Mouse (Mus musculus) forebrain, embryonic 14.5 days (tissue): ENCODE measurements around the gene Mindy1. TPM values are rescaled to one million over a fixed set of nuclear protein-coding genes. Genes with fewer than 3 reads are reported as not detected.
A peak's percentile ranks its signal among the peaks of the same experiment; 100 is the strongest.

ENCODE experiments used
- ATAC-seq: fragments of 200-750 bp; cut with Nextera tagmentation; 2 replicates; pipeline ENCODE4 v1.8.0; 2017; ENCODE audit warnings: mild to moderate bottlenecking, moderate library complexity
- DNase-seq: peaks from one replicate; pipeline ENCODE4 v3.0.0-alpha.2; 2015; ENCODE audit warnings: low spot score
- H3K27ac ChIP-seq: fragments of 300-500 bp; sonication (generic); 2 replicates; pipeline ENCODE4 v1.5.1; 2014; ENCODE audit warnings: low read depth, mild to moderate bottlenecking, control low read depth, low read length, moderate library complexity
- H3K27me3 ChIP-seq: fragments of 300-500 bp; sonication (generic); replicated peaks from 2 replicates; pipeline ENCODE4 v1.6.1; 2014; ENCODE audit warnings: low read length, control low read depth, mixed read lengths; ENCODE audit not compliant: control insufficient read depth, insufficient read depth
- H3K36me3 ChIP-seq: fragments of 300-500 bp; sonication (generic); 2 replicates; pipeline ENCODE4 v1.6.1; 2014; ENCODE audit warnings: low read length, control low read depth; ENCODE audit not compliant: control insufficient read depth, insufficient read depth
- H3K4me1 ChIP-seq: fragments of 300-500 bp; sonication (generic); 2 replicates; pipeline ENCODE4 v1.6.1; 2014; ENCODE audit warnings: antibody characterized with exemption, low read length, control low read depth; ENCODE audit not compliant: control insufficient read depth, insufficient read depth
- H3K4me2 ChIP-seq: fragments of 300-500 bp; sonication (generic); 2 replicates; pipeline ENCODE4 v1.6.1; 2014; ENCODE audit warnings: mild to moderate bottlenecking, control low read depth, low read length
- H3K4me3 ChIP-seq: fragments of 300-500 bp; sonication (generic); 2 replicates; pipeline ENCODE4 v1.5.1; 2014; ENCODE audit warnings: low read depth, low read length, control low read depth
- H3K9ac ChIP-seq: fragments of 300-500 bp; sonication (generic); 2 replicates; pipeline ENCODE4 v1.6.1; 2014; ENCODE audit warnings: mild to moderate bottlenecking, low read length, control low read depth, moderate library complexity
- H3K9me3 ChIP-seq: fragments of 300-500 bp; sonication (generic); replicated peaks from 2 replicates; pipeline ENCODE4 v1.6.1; 2016; ENCODE audit warnings: low read length, control low read depth, mixed read lengths; ENCODE audit not compliant: control insufficient read depth
- WGBS: fragments of 180-500 bp; shearing (Covaris S2); extraction: QIAGEN DNeasy Blood & Tissue Kit; methylation state at CpG from one replicate; pipeline ENCODE4 v1.1.7; 2014; 5-methylcytosine and 5-hydroxymethylcytosine counted together
- polyA plus RNA-seq: library from polyadenylated mRNA; unstranded; fragments of >200 nt; fragmentation: Nextera tagmentation; extraction: Ambion mirVana; gene quantifications from 2 replicates; pipeline ENCODE4 v1.2.1, GENCODE M21; 2014

Mindy1 gene
- polyA plus RNA-seq, 1 experiment from 2014 or later = 50.7 TPM

DNA sequence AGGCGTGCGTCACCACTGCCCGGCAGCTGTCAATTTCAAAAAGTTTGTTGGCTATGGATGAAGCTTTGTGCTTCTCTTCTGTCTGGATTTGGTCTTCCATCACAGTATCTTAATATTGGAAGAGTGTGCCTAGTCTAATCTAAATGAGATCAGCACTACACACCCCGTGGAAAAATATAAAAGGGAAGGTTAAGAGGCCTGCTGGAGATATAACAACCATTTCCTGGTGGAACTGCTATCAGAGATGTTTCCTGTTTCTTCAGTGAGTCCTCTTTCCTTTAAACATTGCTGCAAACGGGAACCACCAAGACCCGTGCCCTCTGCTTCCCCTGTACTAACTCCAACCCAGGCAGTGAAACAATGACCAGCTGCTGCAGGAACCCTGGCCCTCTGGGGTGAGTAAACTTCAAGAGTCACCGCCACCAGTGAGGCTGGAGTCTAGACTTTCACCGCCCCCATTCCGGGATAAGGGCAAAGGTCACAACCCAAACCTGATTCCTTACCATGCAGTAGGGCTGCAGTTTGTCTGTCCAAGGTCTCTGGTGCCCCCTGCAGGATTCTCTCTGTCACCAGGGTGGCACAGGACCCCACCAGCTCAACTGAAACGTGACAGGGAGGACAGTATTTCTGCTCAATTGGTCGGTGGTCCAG, 17.9 kb upstream of the Mindy1 start:
- H3K4me2 ChIP-seq = no peak overlapping the region
- no peaks in the 10 kb centered on the region for H3K27me3 ChIP-seq
- ATAC-seq (peak; percentile 52; the same call in 1 of the 2 replicates), DNase-seq (peak; percentile 51)
- no peak overlapping the region for H3K4me3 ChIP-seq
- WGBS = 54% methylated on average over 11 of the region's 11 CpGs
- H3K9me3 ChIP-seq = no peaks in the 10 kb centered on the region
- peaks cover 86% of the 10 kb centered on the region for H3K36me3 ChIP-seq
- no peak overlapping the region for H3K9ac ChIP-seq
- H3K27ac ChIP-seq = no peak overlapping the region
- no peaks in the 10 kb centered on the region for H3K4me1 ChIP-seq

- Histone ChIP-seq H3K27ac (no peak overlapping the region), H3K27me3 (no peaks in the 10 kb centered on the region), H3K4me1 (no peaks in the 10 kb centered on the region), H3K4me2 (no peak overlapping the region), H3K4me3 (no peak overlapping the region), H3K36me3 (peaks cover 79% of the 10 kb centered on the region), H3K9me3 (no peaks in the 10 kb centered on the region), H3K9ac (no peak overlapping the region)
- WGBS = 84% methylated on average over 1 of the region's 1 CpGs
- ATAC-seq = no peak
- no peak for DNase-seq
These were observed 16.4 kb upstream of the Mindy1 start for GRCm38 (mm10) chr3:95264724-95265123.

GRCm38 (mm10) chr3:95266052-95266451, 15.1 kb upstream of the Mindy1 start:
- Histone ChIP-seq H3K4me2 (no peak overlapping the region), H3K9me3 (no peaks in the 10 kb centered on the region), H3K27ac (no peak overlapping the region), H3K36me3 (peaks cover 67% of the 10 kb centered on the region), H3K4me1 (no peaks in the 10 kb centered on the region), H3K27me3 (no peaks in the 10 kb centered on the region), H3K9ac (no peak overlapping the region), H3K4me3 (no peak overlapping the region)
- DNase-seq (no peak), ATAC-seq (no peak)
- WGBS = 95% methylated on average over 3 of the region's 3 CpGs

GRCm38 (mm10) chr3:95267855-95268254, 13.3 kb upstream of the Mindy1 start:
- H3K9ac ChIP-seq = no peak overlapping the region
- H3K27me3 ChIP-seq = no peaks in the 10 kb centered on the region
- peaks cover 55% of the 10 kb centered on the region for H3K36me3 ChIP-seq
- ATAC-seq = no peak
- no peak overlapping the region for H3K4me2 ChIP-seq
- no peaks in the 10 kb centered on the region for H3K4me1 ChIP-seq
- no peak for DNase-seq
- no peaks in the 10 kb centered on the region for H3K9me3 ChIP-seq
- no peak overlapping the region for H3K27ac ChIP-seq
- H3K4me3 ChIP-seq = no peak overlapping the region

DNA sequence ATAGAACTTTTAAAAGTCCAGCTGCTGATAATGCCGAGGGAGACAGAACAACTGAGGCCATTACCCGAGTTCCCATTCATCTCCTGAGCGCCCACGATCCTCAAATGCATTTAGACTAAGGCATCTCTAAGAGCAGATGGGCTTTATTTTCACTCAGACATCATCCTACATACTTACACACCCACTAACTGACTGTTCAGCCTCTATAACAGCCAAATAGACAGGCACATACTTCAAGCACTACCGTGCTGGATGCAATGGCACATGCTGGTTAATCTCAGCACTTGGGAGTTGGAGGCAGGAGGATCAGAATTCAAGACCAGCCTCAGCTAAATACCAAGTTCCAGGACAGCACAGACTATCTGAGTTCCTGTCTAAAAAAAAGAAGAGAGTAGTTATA, 11.4 kb upstream of the Mindy1 start:
- no peaks in the 10 kb centered on the region for H3K27me3 ChIP-seq
- ATAC-seq (no peak), DNase-seq (no peak)
- no peak overlapping the region for H3K4me2 ChIP-seq
- no peak overlapping the region for H3K4me3 ChIP-seq
- no peak overlapping the region for H3K9ac ChIP-seq
- peaks cover 36% of the 10 kb centered on the region for H3K36me3 ChIP-seq
- H3K4me1 ChIP-seq = no peaks in the 10 kb centered on the region
- 87% methylated on average over 5 of the region's 5 CpGs for WGBS
- H3K27ac ChIP-seq = no peak overlapping the region
- no peaks in the 10 kb centered on the region for H3K9me3 ChIP-seq

GRCm38 (mm10) chr3:95270766-95271364, 10.3 kb upstream of the Mindy1 start:
- no peaks in the 10 kb centered on the region for H3K27me3 ChIP-seq
- H3K9ac ChIP-seq = no peak overlapping the region
- H3K4me1 ChIP-seq = no peaks in the 10 kb centered on the region
- H3K36me3 ChIP-seq = peaks cover 31% of the 10 kb centered on the region
- H3K4me2 ChIP-seq = no peak overlapping the region
- no peak for ATAC-seq
- no peak overlapping the region for H3K27ac ChIP-seq
- H3K9me3 ChIP-seq = no peaks in the 10 kb centered on the region
- no peak for DNase-seq
- H3K4me3 ChIP-seq = no peak overlapping the region
- 80% methylated on average over 12 of the region's 12 CpGs for WGBS

DNA sequence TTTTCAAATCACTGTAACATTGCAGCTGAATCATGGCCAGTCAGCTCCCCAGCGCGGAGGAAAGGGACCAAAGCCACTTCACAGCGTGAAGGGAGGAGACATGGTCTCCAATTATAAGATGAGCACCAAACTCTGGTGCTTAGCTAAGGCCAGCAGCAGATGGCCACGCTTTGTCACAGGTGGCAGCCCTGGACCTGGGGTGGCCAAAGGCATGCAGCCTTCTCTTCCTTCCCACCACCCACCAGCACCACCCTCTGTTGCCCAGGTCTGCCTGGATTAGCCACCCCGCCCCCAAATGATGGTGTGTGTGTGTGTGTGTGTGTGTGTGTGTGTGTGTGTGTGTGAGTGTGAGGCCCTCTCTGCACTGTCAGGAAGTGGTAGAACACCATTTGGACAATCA, 7.7 kb upstream of the Mindy1 start:
- no peak for DNase-seq

DNA sequence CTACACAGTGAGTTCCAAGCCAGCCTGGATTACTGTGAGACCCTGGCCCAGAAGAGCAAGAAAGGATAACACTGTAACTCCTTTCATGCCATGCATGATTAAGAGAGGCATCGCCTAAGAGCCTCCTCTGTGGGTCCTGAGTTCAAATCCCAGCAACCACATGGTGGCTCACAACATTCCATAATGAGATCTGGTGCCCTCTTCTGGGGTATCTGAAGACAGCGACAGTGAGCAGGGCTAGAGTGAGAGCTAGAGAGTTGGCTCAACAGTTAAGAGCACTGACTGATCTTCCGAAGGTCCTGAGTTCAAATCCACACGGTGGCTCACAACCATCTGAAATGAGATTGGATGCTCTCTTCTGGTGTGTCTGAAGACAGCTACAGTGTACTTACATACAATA, 6.7 kb upstream of the Mindy1 start:
- H3K4me2 ChIP-seq = no peak overlapping the region
- no peak overlapping the region for H3K27ac ChIP-seq
- no peaks in the 10 kb centered on the region for H3K9me3 ChIP-seq
- no peak overlapping the region for H3K9ac ChIP-seq
- no peaks in the 10 kb centered on the region for H3K27me3 ChIP-seq
- ATAC-seq (no peak), DNase-seq (no peak)
- H3K36me3 ChIP-seq = 0 out of 2 replicates have a peak, but pooled peaks cover 3% of the 10 kb centered on the region
- no peaks in the 10 kb centered on the region for H3K4me1 ChIP-seq
- no peak overlapping the region for H3K4me3 ChIP-seq
- WGBS = 98% methylated on average over 4 of the region's 4 CpGs

More for the DNA sequence above, 7.7 kb upstream of the Mindy1 start:
- H3K4me1 ChIP-seq = no peaks in the 10 kb centered on the region
- peaks cover 9% of the 10 kb centered on the region; the same call in 1 of the 2 replicates for H3K36me3 ChIP-seq
- no peak overlapping the region for H3K4me2 ChIP-seq
- H3K27ac ChIP-seq = no peak overlapping the region
- H3K9ac ChIP-seq = no peak overlapping the region
- no peaks in the 10 kb centered on the region for H3K27me3 ChIP-seq
- no peak for ATAC-seq
- WGBS = 91% methylated on average over 5 of the region's 5 CpGs
- no peak overlapping the region for H3K4me3 ChIP-seq
- H3K9me3 ChIP-seq = no peaks in the 10 kb centered on the region

DNA sequence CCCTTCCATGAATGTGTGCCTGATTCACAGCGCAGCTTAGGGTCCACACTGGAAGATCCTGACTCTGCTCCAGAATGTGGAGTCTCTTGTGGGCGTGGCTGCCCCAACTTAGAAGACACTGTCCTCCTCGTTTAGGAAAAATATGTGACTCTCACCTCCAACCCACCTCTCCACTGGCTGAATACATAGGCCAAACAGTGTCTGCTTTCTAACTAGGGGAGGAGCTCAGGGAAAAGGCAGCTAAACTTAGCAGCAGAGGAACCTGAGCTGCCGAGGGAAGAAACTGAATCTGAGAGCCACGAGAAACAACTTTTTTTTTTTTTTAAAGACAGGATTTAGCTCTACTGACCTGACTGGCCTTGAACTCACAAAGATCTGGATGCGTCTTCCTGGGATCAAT, 6.0 kb upstream of the Mindy1 start:
- no peak overlapping the region for H3K9ac ChIP-seq
- WGBS = 83% methylated on average over 6 of the region's 6 CpGs
- no peaks in the 10 kb centered on the region for H3K9me3 ChIP-seq
- ATAC-seq = no peak
- 0 out of 2 replicates have a peak, but pooled peaks cover 3% of the 10 kb centered on the region for H3K36me3 ChIP-seq
- H3K27ac ChIP-seq = no peak overlapping the region
- no peak overlapping the region for H3K4me2 ChIP-seq
- H3K27me3 ChIP-seq = no peaks in the 10 kb centered on the region
- no peak for DNase-seq
- no peak overlapping the region for H3K4me3 ChIP-seq
- no peaks in the 10 kb centered on the region for H3K4me1 ChIP-seq
